Mouse (Mus musculus) hindbrain, embryonic 15.5 days (tissue): ENCODE measurements around the gene Plekha7. TPM values are rescaled to one million over a fixed set of nuclear protein-coding genes. Genes with fewer than 3 reads are reported as not detected.

Source experiments
- ATAC-seq: fragments of 200-750 bp; cut with Nextera tagmentation; 2 replicates; pipeline ENCODE4 v1.8.0; 2017; ENCODE audit warnings: low read depth, moderate number of reproducible peaks, moderate TSS enrichment; ENCODE audit not compliant: low FRiP score
- H3K27ac ChIP-seq: fragments of 300-500 bp; sonication (generic); replicated peaks from 2 replicates; pipeline ENCODE4 v1.5.1; 2015; ENCODE audit warnings: mild to moderate bottlenecking, inconsistent platforms
- H3K27me3 ChIP-seq: fragments of 300-500 bp; sonication (generic); 2 replicates; pipeline ENCODE4 v1.6.1; 2015; ENCODE audit warnings: control low read depth, inconsistent platforms
- H3K36me3 ChIP-seq: fragments of 300-500 bp; sonication (generic); 2 replicates; pipeline ENCODE4 v1.6.1; 2015; ENCODE audit warnings: control low read depth, inconsistent platforms
- H3K4me1 ChIP-seq: fragments of 300-500 bp; sonication (generic); replicated peaks from 2 replicates; pipeline ENCODE4 v1.6.1; 2015; ENCODE audit warnings: control low read depth, inconsistent platforms
- H3K4me2 ChIP-seq: fragments of 300-500 bp; sonication (generic); 2 replicates; pipeline ENCODE4 v1.6.1; 2015; ENCODE audit warnings: moderate library complexity, mild to moderate bottlenecking, inconsistent platforms
- H3K4me3 ChIP-seq: fragments of 300-500 bp; sonication (generic); 2 replicates; pipeline ENCODE4 v1.5.1; 2015; ENCODE audit warnings: mild to moderate bottlenecking, inconsistent platforms
- H3K9ac ChIP-seq: fragments of 300-500 bp; sonication (generic); 2 replicates; pipeline ENCODE4 v1.6.1; 2015; ENCODE audit warnings: inconsistent platforms
- H3K9me3 ChIP-seq: fragments of 300-500 bp; sonication (generic); 2 replicates; pipeline ENCODE4 v1.6.1; 2016; ENCODE audit warnings: control low read depth, inconsistent platforms
- WGBS: fragments of 180-500 bp; shearing (Covaris S2); methylation state at CpG from one replicate; pipeline ENCODE4 v1.1.7; 2015; 5-methylcytosine and 5-hydroxymethylcytosine counted together
- polyA plus RNA-seq: library from polyadenylated mRNA; unstranded; fragments of >200 nt; fragmentation: Nextera tagmentation; extraction: Ambion mirVana; gene quantifications from 2 replicates; pipeline ENCODE4 v1.2.1, GENCODE M21; 2015

The Plekha7 gene
- polyA plus RNA-seq, 1 experiment from 2014 or later = 10.3 TPM

GRCm38 (mm10) chr7:116134413-116135292 is 173.5 kb downstream of the Plekha7 start:
- Histone ChIP-seq H3K9me3 (no peaks in the 10 kb centered on the region), H3K27ac (no peak overlapping the region), H3K9ac (no peak overlapping the region), H3K4me2 (no peak overlapping the region), H3K36me3 (no peaks in the 10 kb centered on the region), H3K4me3 (no peak overlapping the region), H3K4me1 (peaks cover 6% of the 10 kb centered on the region), H3K27me3 (no peaks in the 10 kb centered on the region)
- WGBS = 76% methylated on average over 31 of the region's 31 CpGs
- no peak for ATAC-seq

- Histone ChIP-seq H3K4me2 (no peak overlapping the region), H3K27ac (peak overlapping the region; percentile 61; the same call in 1 of the 2 replicates), H3K4me3 (no peak overlapping the region), H3K9ac (no peak overlapping the region), H3K27me3 (no peaks in the 10 kb centered on the region), H3K36me3 (no peaks in the 10 kb centered on the region), H3K4me1 (peaks cover 6% of the 10 kb centered on the region), H3K9me3 (no peaks in the 10 kb centered on the region)
- 2% methylated on average over 5 of the region's 5 CpGs for WGBS
- ATAC-seq = 0 out of 2 replicates have a peak, but pooled peaks have one; percentile 43
Observed at GRCm38 (mm10) chr7:116132078-116132477, 176.1 kb downstream of the Plekha7 start.

GRCm38 (mm10) chr7:116131390-116131789 is 176.8 kb downstream of the Plekha7 start:
- Histone ChIP-seq H3K4me2 (no peak overlapping the region), H3K27me3 (no peaks in the 10 kb centered on the region), H3K4me3 (no peak overlapping the region), H3K9me3 (no peaks in the 10 kb centered on the region), H3K4me1 (peaks cover 6% of the 10 kb centered on the region), H3K27ac (peak overlapping the region; percentile 61), H3K9ac (no peak overlapping the region), H3K36me3 (no peaks in the 10 kb centered on the region)
- 20% methylated on average over 4 of the region's 4 CpGs for WGBS
- ATAC-seq = no peak

- 89% methylated on average over 10 of the region's 10 CpGs for WGBS
- no peaks in the 10 kb centered on the region for H3K9me3 ChIP-seq
- H3K36me3 ChIP-seq = no peaks in the 10 kb centered on the region
- no peaks in the 10 kb centered on the region for H3K27me3 ChIP-seq
- H3K4me3 ChIP-seq = no peak overlapping the region
- ATAC-seq = no peak
- no peak overlapping the region for H3K4me2 ChIP-seq
- H3K4me1 ChIP-seq = peaks cover 6% of the 10 kb centered on the region
- H3K9ac ChIP-seq = no peak overlapping the region
- no peak overlapping the region for H3K27ac ChIP-seq
Observed at GRCm38 (mm10) chr7:116129374-116129773, 178.8 kb downstream of the Plekha7 start.

GRCm38 (mm10) chr7:116128286-116128685 is 179.9 kb downstream of the Plekha7 start:
- Histone ChIP-seq H3K27ac (no peak overlapping the region), H3K4me3 (no peak overlapping the region), H3K9me3 (no peaks in the 10 kb centered on the region), H3K36me3 (no peaks in the 10 kb centered on the region), H3K4me2 (no peak overlapping the region), H3K4me1 (peaks cover 10% of the 10 kb centered on the region), H3K27me3 (no peaks in the 10 kb centered on the region), H3K9ac (no peak overlapping the region)
- no peak for ATAC-seq
- WGBS = 96% methylated on average over 8 of the region's 8 CpGs

GRCm38 (mm10) chr7:116127052-116127451 is 181.1 kb downstream of the Plekha7 start:
- no peak overlapping the region for H3K4me3 ChIP-seq
- peaks cover 13% of the 10 kb centered on the region for H3K4me1 ChIP-seq
- 95% methylated on average over 2 of the region's 2 CpGs for WGBS
- H3K27me3 ChIP-seq = no peaks in the 10 kb centered on the region
- H3K4me2 ChIP-seq = no peak overlapping the region
- H3K9me3 ChIP-seq = no peaks in the 10 kb centered on the region
- H3K27ac ChIP-seq = no peak overlapping the region
- no peak for ATAC-seq
- H3K9ac ChIP-seq = no peak overlapping the region
- H3K36me3 ChIP-seq = no peaks in the 10 kb centered on the region

GRCm38 (mm10) chr7:116125671-116126070 is 182.5 kb downstream of the Plekha7 start:
- H3K9me3 ChIP-seq = no peaks in the 10 kb centered on the region
- WGBS = 58% methylated on average over 7 of the region's 7 CpGs
- H3K27me3 ChIP-seq = no peaks in the 10 kb centered on the region
- no peak overlapping the region for H3K9ac ChIP-seq
- H3K36me3 ChIP-seq = no peaks in the 10 kb centered on the region
- no peak overlapping the region for H3K27ac ChIP-seq
- peaks cover 7% of the 10 kb centered on the region; the same call in 1 of the 2 replicates for H3K4me1 ChIP-seq
- no peak overlapping the region for H3K4me3 ChIP-seq
- no peak for ATAC-seq
- H3K4me2 ChIP-seq = no peak overlapping the region

GRCm38 (mm10) chr7:116124057-116124456 is 184.1 kb downstream of the Plekha7 start:
- Histone ChIP-seq H3K4me1 (peaks cover 7% of the 10 kb centered on the region; the same call in 1 of the 2 replicates), H3K9ac (no peak overlapping the region), H3K9me3 (no peaks in the 10 kb centered on the region), H3K4me2 (no peak overlapping the region), H3K27ac (no peak overlapping the region), H3K36me3 (no peaks in the 10 kb centered on the region), H3K27me3 (no peaks in the 10 kb centered on the region), H3K4me3 (no peak overlapping the region)
- WGBS = 83% methylated on average over 12 of the region's 12 CpGs
- no peak for ATAC-seq

- ATAC-seq = no peak
- Histone ChIP-seq H3K4me2 (no peak overlapping the region), H3K4me3 (no peak overlapping the region), H3K27me3 (no peaks in the 10 kb centered on the region), H3K9ac (no peak overlapping the region), H3K9me3 (no peaks in the 10 kb centered on the region), H3K36me3 (no peaks in the 10 kb centered on the region), H3K27ac (no peak overlapping the region), H3K4me1 (peaks cover 7% of the 10 kb centered on the region; the same call in 1 of the 2 replicates)
- WGBS = 85% methylated on average over 2 of the region's 2 CpGs
Observed at GRCm38 (mm10) chr7:116123597-116123985, 184.6 kb downstream of the Plekha7 start.

- ATAC-seq = peak; percentile 84
- 32% methylated on average over 13 of the region's 13 CpGs for WGBS
- Histone ChIP-seq H3K27ac (no peak overlapping the region), H3K9ac (no peak overlapping the region), H3K4me2 (no peak overlapping the region), H3K4me3 (no peak overlapping the region), H3K27me3 (no peaks in the 10 kb centered on the region), H3K36me3 (no peaks in the 10 kb centered on the region), H3K9me3 (no peaks in the 10 kb centered on the region), H3K4me1 (peaks cover 7% of the 10 kb centered on the region; the same call in 1 of the 2 replicates)
Observed at GRCm38 (mm10) chr7:116122981-116123596, 185.1 kb downstream of the Plekha7 start.

GRCm38 (mm10) chr7:116121202-116121601 is 187.0 kb downstream of the Plekha7 start:
- Histone ChIP-seq H3K27ac (no peak overlapping the region), H3K9me3 (no peaks in the 10 kb centered on the region), H3K4me2 (no peak overlapping the region), H3K4me1 (peaks cover 7% of the 10 kb centered on the region; the same call in 1 of the 2 replicates), H3K36me3 (no peaks in the 10 kb centered on the region), H3K27me3 (no peaks in the 10 kb centered on the region), H3K9ac (no peak overlapping the region), H3K4me3 (no peak overlapping the region)
- ATAC-seq = no peak
- 31% methylated on average over 11 of the region's 11 CpGs for WGBS

- H3K4me1 ChIP-seq = peaks cover 7% of the 10 kb centered on the region; the same call in 1 of the 2 replicates
- no peak overlapping the region for H3K9ac ChIP-seq
- H3K27ac ChIP-seq = no peak overlapping the region
- no peak for ATAC-seq
- H3K27me3 ChIP-seq = no peaks in the 10 kb centered on the region
- no peak overlapping the region for H3K4me3 ChIP-seq
- no peak overlapping the region for H3K4me2 ChIP-seq
- no peaks in the 10 kb centered on the region for H3K36me3 ChIP-seq
- 73% methylated on average over 4 of the region's 4 CpGs for WGBS
- H3K9me3 ChIP-seq = no peaks in the 10 kb centered on the region
Observed at GRCm38 (mm10) chr7:116120737-116121136, 187.4 kb downstream of the Plekha7 start.
